Mouse (Mus musculus): Measurements from ENCODE around the gene C1qtnf12. TPM values are rescaled to one million over a fixed set of nuclear protein-coding genes. Genes with fewer than 3 reads are reported as not detected.

C1qtnf12 gene
- 68.2 and 73.8 TPM in 2 replicates for polyA plus RNA-seq (2015; fragmentation: Nextera tagmentation; extraction: Ambion mirVana)

GRCm38 (mm10) chr4:155962167-155962971 is at the start of gene C1qtnf12:
TSS of gene C1qtnf12 (plus strand) at chr4:155962318.
- Histone ChIP-seq H3K36me3 (peaks cover 42% of the 10 kb centered on the region), H3K9ac (peak within 1 kb of the TSS; percentile 57), H3K27me3 (no peaks in the 10 kb centered on the region), H3K4me3 (replicated peaks) (peak within 1 kb of the TSS; percentile 67), H3K4me2 (replicated peaks) (peak within 1 kb of the TSS; percentile 91), H3K4me1 (peaks cover 24% of the 10 kb centered on the region), H3K27ac (replicated peaks) (peak within 1 kb of the TSS; percentile 85), H3K9me3 (replicated peaks) (no peaks in the 10 kb centered on the region)
- peak; percentile 73; the same call in 1 of the 2 replicates for ATAC-seq (ENCODE audit: insufficient number of reproducible peaks, low FRiP score, low TSS enrichment, low read depth)
- WGBS: under 1% methylated on average over 42 of the region's 42 CpGs

GRCm38 (mm10) chr4:155932031-155932430 is 30.1 kb upstream of the C1qtnf12 start:
- Histone ChIP-seq H3K27ac (replicated peaks) (no peak overlapping the region), H3K27me3 (0 out of 2 replicates have a peak, but pooled peaks cover 5% of the 10 kb centered on the region), H3K9me3 (replicated peaks) (no peaks in the 10 kb centered on the region), H3K9ac (no peak overlapping the region), H3K4me2 (replicated peaks) (no peak overlapping the region), H3K4me3 (replicated peaks) (no peak overlapping the region), H3K4me1 (no peaks in the 10 kb centered on the region), H3K36me3 (no peaks in the 10 kb centered on the region)
- 59% methylated on average over 1 of the region's 1 CpGs for WGBS
- ATAC-seq (ENCODE audit: insufficient number of reproducible peaks, low FRiP score, low TSS enrichment, low read depth): no peak

DNA sequence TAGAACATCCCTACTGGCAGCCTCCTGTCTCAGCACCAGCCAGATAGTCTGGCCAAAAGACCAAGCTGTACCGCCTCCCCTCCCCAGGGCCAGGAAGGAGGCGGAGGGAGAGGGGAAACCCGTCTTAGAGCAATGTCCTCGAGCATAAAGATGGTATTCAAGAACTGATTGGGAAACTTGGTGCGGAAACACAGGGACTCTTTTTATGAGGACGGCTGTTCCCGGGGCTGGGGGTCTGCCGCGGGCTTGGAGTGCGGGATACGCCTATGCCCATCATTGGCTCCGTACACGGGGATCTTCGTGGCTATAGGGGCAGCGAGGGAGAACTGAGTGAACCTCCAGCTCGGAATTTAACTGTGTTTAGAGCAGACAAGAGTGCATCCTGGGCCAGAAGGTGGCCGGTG is 19.1 kb upstream of the C1qtnf12 start:
- Histone ChIP-seq H3K9me3 (replicated peaks) (no peaks in the 10 kb centered on the region), H3K36me3 (peaks cover 18% of the 10 kb centered on the region), H3K4me3 (replicated peaks) (peak overlapping the region; percentile 96), H3K4me1 (peaks cover 16% of the 10 kb centered on the region), H3K4me2 (replicated peaks) (peak overlapping the region; percentile 89), H3K9ac (peak overlapping the region; percentile 86), H3K27ac (replicated peaks) (peak overlapping the region; percentile 85), H3K27me3 (no peaks in the 10 kb centered on the region)
- 0% methylated on average over 17 of the region's 17 CpGs for WGBS
- peak; percentile 28 for ATAC-seq (ENCODE audit: insufficient number of reproducible peaks, low FRiP score, low TSS enrichment, low read depth)

DNA sequence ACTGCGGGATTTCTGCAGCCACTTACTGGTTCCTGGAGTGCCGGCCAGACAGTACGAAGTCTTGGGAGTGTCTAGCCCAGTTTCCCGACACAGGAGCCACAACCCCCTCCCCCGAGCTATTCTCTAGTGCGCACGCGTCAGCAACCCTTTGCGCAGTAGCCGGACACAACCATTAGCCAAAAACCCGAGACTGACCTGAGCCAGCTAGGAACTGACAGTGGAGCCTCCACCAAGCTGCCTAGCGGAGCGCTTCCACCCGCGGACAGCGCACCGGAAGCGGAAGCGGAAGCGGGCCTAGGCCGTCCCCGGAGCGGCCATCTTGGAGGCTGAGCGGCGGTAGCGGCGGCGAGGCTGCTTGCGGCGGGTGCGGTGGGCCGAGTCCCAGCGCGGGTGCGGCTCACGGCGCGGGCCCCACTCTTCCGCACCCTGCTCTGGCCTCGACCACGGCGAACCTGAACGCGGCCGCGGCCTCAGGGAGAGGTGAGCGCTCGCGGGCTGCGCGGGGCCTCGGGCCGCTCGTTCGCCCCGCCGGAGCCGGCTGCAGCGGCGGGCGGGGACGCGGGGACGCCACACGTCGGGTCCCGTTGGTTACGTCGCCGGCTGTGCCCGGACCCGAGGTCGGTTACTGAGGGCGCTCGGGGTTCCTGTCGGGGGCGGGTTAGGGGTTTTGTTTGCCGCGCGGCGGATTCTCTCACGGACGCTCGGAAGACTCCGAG is 18.4 kb upstream of the C1qtnf12 start, which contains the start of gene Ube2j2:
Gene Ube2j2 (plus strand): TSS at position 298 of the 716 bp plus-strand sequence.
- under 1% methylated on average over 80 of the region's 85 CpGs for WGBS
- Histone ChIP-seq H3K27me3 (no peaks in the 10 kb centered on the region), H3K4me1 (peaks cover 16% of the 10 kb centered on the region), H3K9ac (peak within 1 kb of the TSS; percentile 86), H3K9me3 (replicated peaks) (no peaks in the 10 kb centered on the region), H3K4me3 (replicated peaks) (peak within 1 kb of the TSS; percentile 96), H3K4me2 (replicated peaks) (peak within 1 kb of the TSS; percentile 89), H3K27ac (replicated peaks) (peak within 1 kb of the TSS; percentile 85), H3K36me3 (peaks cover 24% of the 10 kb centered on the region)
- ATAC-seq (ENCODE audit: insufficient number of reproducible peaks, low FRiP score, low TSS enrichment, low read depth): peak; percentile 99

DNA sequence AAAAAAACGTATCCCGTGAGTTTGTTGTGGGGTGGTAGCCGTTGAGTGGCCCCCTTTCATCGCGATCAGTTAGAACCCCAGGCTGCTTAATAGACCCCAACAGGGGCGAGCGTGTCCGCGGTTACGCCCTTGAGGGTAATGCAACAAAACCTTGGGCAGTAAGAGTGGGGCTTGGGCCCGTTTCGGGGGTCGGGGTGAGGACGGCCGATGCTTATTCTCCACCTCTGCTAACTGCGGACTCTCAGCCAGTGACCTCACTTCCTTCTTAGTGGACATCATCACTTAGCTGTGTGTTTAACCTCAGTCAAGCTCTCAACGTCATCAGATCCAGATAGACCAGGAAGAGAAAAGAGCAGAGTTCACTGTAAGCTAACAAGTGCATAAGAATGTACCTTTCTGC is 17.8 kb upstream of the C1qtnf12 start:
- H3K4me2 ChIP-seq (replicated peaks): peak overlapping the region; percentile 86
- H3K4me3 ChIP-seq (replicated peaks): peak overlapping the region; percentile 96
- no peaks in the 10 kb centered on the region for H3K9me3 ChIP-seq (replicated peaks)
- peak overlapping the region; percentile 76; the same call in 1 of the 2 replicates for H3K27ac ChIP-seq (replicated peaks)
- no peaks in the 10 kb centered on the region for H3K27me3 ChIP-seq
- peak overlapping the region; percentile 86 for H3K9ac ChIP-seq
- WGBS: under 1% methylated on average over 17 of the region's 17 CpGs
- ATAC-seq (ENCODE audit: insufficient number of reproducible peaks, low FRiP score, low TSS enrichment, low read depth): no peak
- peaks cover 16% of the 10 kb centered on the region for H3K4me1 ChIP-seq
- H3K36me3 ChIP-seq: peaks cover 30% of the 10 kb centered on the region

DNA sequence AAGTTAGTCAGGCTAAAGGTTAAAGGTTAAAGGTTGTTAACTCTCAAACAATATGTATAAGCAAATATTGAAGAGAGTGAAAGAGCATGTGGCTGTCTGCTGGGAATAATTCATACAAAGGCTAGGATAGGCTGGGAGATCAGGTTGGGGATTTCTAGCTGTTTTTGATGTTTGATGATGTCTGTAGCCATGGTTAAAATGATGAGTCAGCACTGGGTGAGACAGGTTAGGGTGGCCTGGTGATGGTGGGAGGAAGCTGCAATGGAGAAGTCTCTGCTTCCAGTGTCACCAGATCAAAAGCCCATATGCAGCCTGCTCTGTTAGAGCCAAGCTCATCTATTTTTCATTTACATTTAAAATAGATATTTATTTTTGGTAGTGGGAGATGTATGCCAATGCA is 15.0 kb upstream of the C1qtnf12 start:
- H3K36me3 ChIP-seq: peaks cover 56% of the 10 kb centered on the region
- H3K4me1 ChIP-seq: peaks cover 16% of the 10 kb centered on the region
- H3K27me3 ChIP-seq: no peaks in the 10 kb centered on the region

DNA sequence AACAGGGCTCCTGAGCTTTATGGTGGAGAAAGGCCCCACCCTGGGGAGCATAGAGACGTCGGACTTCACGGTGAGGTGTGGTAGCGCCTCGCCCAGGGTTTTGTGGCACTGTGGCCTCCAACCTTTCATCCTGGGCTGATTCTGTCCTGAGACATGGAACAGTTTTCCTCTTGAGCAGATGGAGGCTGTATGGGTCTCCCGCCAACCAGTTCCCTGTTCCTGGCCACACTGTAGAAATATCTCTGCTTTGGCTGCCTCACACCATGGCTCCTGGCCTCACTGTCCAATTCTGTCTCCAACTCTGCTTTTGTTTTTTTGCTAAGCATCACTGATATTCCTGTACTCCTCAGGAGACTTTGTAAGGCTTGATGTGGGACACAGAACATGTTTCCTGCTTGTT is 6.6 kb upstream of the C1qtnf12 start:
- no peak for ATAC-seq (ENCODE audit: insufficient number of reproducible peaks, low FRiP score, low TSS enrichment, low read depth)
- Histone ChIP-seq H3K36me3 (peaks cover 70% of the 10 kb centered on the region), H3K27me3 (no peaks in the 10 kb centered on the region), H3K27ac (replicated peaks) (no peak overlapping the region), H3K4me1 (no peaks in the 10 kb centered on the region), H3K9ac (no peak overlapping the region), H3K4me3 (replicated peaks) (no peak overlapping the region), H3K4me2 (replicated peaks) (no peak overlapping the region), H3K9me3 (replicated peaks) (no peaks in the 10 kb centered on the region)
- WGBS: 94% methylated on average over 6 of the region's 6 CpGs

More for the DNA sequence above, 15.0 kb upstream of the C1qtnf12 start:
- H3K9ac ChIP-seq: no peak overlapping the region
- no peak overlapping the region for H3K4me2 ChIP-seq (replicated peaks)
- ATAC-seq (ENCODE audit: insufficient number of reproducible peaks, low FRiP score, low TSS enrichment, low read depth): no peak
- no peaks in the 10 kb centered on the region for H3K9me3 ChIP-seq (replicated peaks)
- no peak overlapping the region for H3K4me3 ChIP-seq (replicated peaks)
- H3K27ac ChIP-seq (replicated peaks): no peak overlapping the region

GRCm38 (mm10) chr4:155959275-155959674 is 2.8 kb upstream of the C1qtnf12 start:
- H3K4me1 ChIP-seq: peaks cover 24% of the 10 kb centered on the region
- no peaks in the 10 kb centered on the region for H3K27me3 ChIP-seq
- H3K36me3 ChIP-seq: peaks cover 38% of the 10 kb centered on the region
- no peak overlapping the region for H3K27ac ChIP-seq (replicated peaks)
- no peaks in the 10 kb centered on the region for H3K9me3 ChIP-seq (replicated peaks)
- no peak for ATAC-seq (ENCODE audit: insufficient number of reproducible peaks, low FRiP score, low TSS enrichment, low read depth)
- no peak overlapping the region for H3K4me2 ChIP-seq (replicated peaks)
- no peak overlapping the region for H3K4me3 ChIP-seq (replicated peaks)
- H3K9ac ChIP-seq: no peak overlapping the region
- WGBS: 3% methylated on average over 5 of the region's 5 CpGs

GRCm38 (mm10) chr4:155963106-155963505 is 988 bp downstream of the C1qtnf12 start:
- no peak for ATAC-seq (ENCODE audit: insufficient number of reproducible peaks, low FRiP score, low TSS enrichment, low read depth)
- Histone ChIP-seq H3K36me3 (peaks cover 35% of the 10 kb centered on the region), H3K4me2 (replicated peaks) (peak overlapping the region; percentile 91), H3K27ac (replicated peaks) (no peak overlapping the region; the same call in 1 of the 2 replicates), H3K27me3 (no peaks in the 10 kb centered on the region), H3K4me3 (replicated peaks) (peak overlapping the region; percentile 67), H3K9ac (peak overlapping the region; percentile 57), H3K4me1 (peaks cover 24% of the 10 kb centered on the region), H3K9me3 (replicated peaks) (no peaks in the 10 kb centered on the region)
- 49% methylated on average over 7 of the region's 7 CpGs for WGBS

DNA sequence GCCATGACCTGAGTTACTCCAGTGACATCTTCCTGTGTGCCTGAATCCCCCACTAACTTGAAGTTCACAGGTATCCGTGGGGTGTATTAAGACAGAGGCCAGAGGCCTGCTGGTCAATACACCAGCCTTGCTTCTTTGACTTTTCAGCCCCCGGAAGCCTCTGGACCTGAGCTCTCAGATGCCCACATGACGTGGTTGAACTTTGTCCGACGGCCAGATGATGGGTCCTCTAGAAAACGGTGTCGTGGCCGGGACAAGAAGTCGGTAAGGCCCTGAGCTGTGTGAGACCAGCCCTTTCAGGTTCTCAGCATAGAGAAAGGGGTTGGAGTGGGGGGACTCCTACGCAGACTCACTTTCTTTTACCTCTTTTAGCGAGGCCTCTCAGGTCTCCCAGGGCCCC is 2.3 kb downstream of the C1qtnf12 start:
- Histone ChIP-seq H3K4me2 (replicated peaks) (no peak overlapping the region), H3K9ac (no peak overlapping the region), H3K27ac (replicated peaks) (no peak overlapping the region), H3K4me1 (peaks cover 24% of the 10 kb centered on the region), H3K9me3 (replicated peaks) (no peaks in the 10 kb centered on the region), H3K4me3 (replicated peaks) (no peak overlapping the region), H3K36me3 (peaks cover 28% of the 10 kb centered on the region), H3K27me3 (no peaks in the 10 kb centered on the region)
- 91% methylated on average over 11 of the region's 11 CpGs for WGBS
- ATAC-seq (ENCODE audit: insufficient number of reproducible peaks, low FRiP score, low TSS enrichment, low read depth): no peak

DNA sequence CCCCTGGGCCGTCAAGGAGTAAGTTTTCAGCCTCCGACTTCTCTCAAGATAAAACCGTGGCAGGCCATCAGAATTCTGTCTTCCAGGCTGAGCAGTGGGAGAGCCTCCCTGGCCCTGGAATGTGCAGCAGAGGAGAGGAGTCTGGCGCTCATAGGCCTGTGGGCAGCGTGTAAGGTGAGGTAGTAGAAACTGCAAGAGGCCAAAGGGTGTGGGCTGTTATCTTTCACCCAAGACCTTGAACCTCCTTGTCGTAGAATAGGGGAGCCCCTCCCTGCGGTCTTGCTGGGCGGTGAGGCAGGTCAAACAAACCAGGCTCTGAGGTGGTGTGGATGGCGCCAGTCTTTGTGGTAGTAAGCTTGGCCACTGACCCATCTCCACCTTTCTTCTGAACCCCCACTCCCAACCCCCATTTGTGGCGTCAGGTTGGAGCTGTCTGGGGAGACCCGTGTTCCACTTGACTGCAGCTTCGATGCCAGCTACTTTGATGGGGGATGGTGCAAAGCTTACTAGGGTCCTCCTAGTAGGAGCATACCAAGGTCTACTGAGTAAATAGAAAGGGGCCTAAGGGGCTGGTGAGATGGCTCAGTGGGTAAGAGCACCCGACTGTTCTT is 7.0 kb downstream of the C1qtnf12 start:
- no peak for ATAC-seq (ENCODE audit: insufficient number of reproducible peaks, low FRiP score, low TSS enrichment, low read depth)
- no peak overlapping the region for H3K4me3 ChIP-seq (replicated peaks)
- no peaks in the 10 kb centered on the region for H3K27me3 ChIP-seq
- H3K9me3 ChIP-seq (replicated peaks): no peaks in the 10 kb centered on the region
- no peak overlapping the region for H3K27ac ChIP-seq (replicated peaks)
- H3K9ac ChIP-seq: no peak overlapping the region
- H3K36me3 ChIP-seq: peaks cover 28% of the 10 kb centered on the region
- no peaks in the 10 kb centered on the region; the same call in 1 of the 2 replicates for H3K4me1 ChIP-seq
- no peak overlapping the region for H3K4me2 ChIP-seq (replicated peaks)
- 83% methylated on average over 13 of the region's 13 CpGs for WGBS
